Mouse (Mus musculus) lung, postnatal 0 days (tissue): ENCODE results near the gene Dscam. TPM values are rescaled to one million over a fixed set of nuclear protein-coding genes. Genes with fewer than 3 reads are reported as not detected.

Experiments used
- ATAC-seq: fragments of 200-750 bp; cut with Nextera tagmentation; 2 replicates; pipeline ENCODE4 v1.8.0; 2017; ENCODE audit warnings: moderate library complexity
- DNase-seq: peaks from one replicate; pipeline ENCODE4 v3.0.0-alpha.2; 2016; ENCODE audit warnings: low spot score
- H3K27ac ChIP-seq: fragments of 300-500 bp; sonication (generic); 2 replicates; pipeline ENCODE4 v1.5.1; 2014; ENCODE audit warnings: antibody characterized with exemption, mild to moderate bottlenecking, low read length, mixed read lengths
- H3K27me3 ChIP-seq: fragments of 300-500 bp; sonication (generic); replicated peaks from 2 replicates; pipeline ENCODE4 v1.6.1; 2014; ENCODE audit warnings: low read length, mixed read lengths; ENCODE audit not compliant: insufficient read depth
- H3K36me3 ChIP-seq: fragments of 300-500 bp; sonication (generic); 2 replicates; pipeline ENCODE4 v1.6.1; 2014; ENCODE audit warnings: low read length, mixed read lengths; ENCODE audit not compliant: insufficient read depth
- H3K4me1 ChIP-seq: fragments of 300-500 bp; sonication (generic); 2 replicates; pipeline ENCODE4 v1.6.1; 2014; ENCODE audit warnings: antibody characterized with exemption, low read depth, low read length, mixed read lengths; ENCODE audit not compliant: insufficient read depth
- H3K4me2 ChIP-seq: fragments of 300-500 bp; sonication (generic); replicated peaks from 2 replicates; pipeline ENCODE4 v1.6.1; 2014; ENCODE audit warnings: low read depth, mild to moderate bottlenecking, low read length, moderate library complexity, mixed read lengths
- H3K4me3 ChIP-seq: fragments of 300-500 bp; sonication (generic); 2 replicates; pipeline ENCODE4 v1.5.1; 2014; ENCODE audit warnings: low read depth, low read length
- H3K9ac ChIP-seq: fragments of 300-500 bp; sonication (generic); replicated peaks from 2 replicates; pipeline ENCODE4 v1.6.1; 2014; ENCODE audit warnings: low read depth, mild to moderate bottlenecking
- H3K9me3 ChIP-seq: fragments of 300-500 bp; sonication (generic); 2 replicates; pipeline ENCODE4 v1.6.1; 2016; ENCODE audit warnings: low read length, mixed read lengths
- CTCF ChIP-seq: IDR thresholded peaks from 2 replicates; pipeline ENCODE4 v1.5.1; 2016; ENCODE audit warnings: antibody characterized with exemption, mild to moderate bottlenecking
- EP300 ChIP-seq: IDR thresholded peaks from 2 replicates; pipeline ENCODE4 v1.6.1; 2016; ENCODE audit warnings: antibody characterized with exemption, mild to moderate bottlenecking, control low read depth
- WGBS: fragments of 180-500 bp; shearing (Covaris S2); extraction: QIAGEN DNeasy Blood & Tissue Kit; methylation state at CpG from one replicate; pipeline ENCODE4 v1.1.7; 2014; 5-methylcytosine and 5-hydroxymethylcytosine counted together
- polyA plus RNA-seq: library from polyadenylated mRNA; unstranded; fragments of >200 nt; fragmentation: Nextera tagmentation; extraction: Ambion mirVana; gene quantifications from 2 replicates; pipeline ENCODE4 v1.2.1, GENCODE M21; 2015

Dscam gene
- polyA plus RNA-seq, 1 experiment from 2014 or later: not detected

- TF ChIP-seq EP300 (no peak), CTCF (no peak)
- H3K4me3 ChIP-seq: no peak overlapping the region
- no peak overlapping the region for H3K27ac ChIP-seq
- H3K4me2 ChIP-seq: no peak overlapping the region
- whole genome bisulfite sequencing: 53% methylated on average over 11 of the region's 11 CpGs
- no peak for ATAC-seq
- no peaks in the 10 kb centered on the region for H3K27me3 ChIP-seq
- no peak for DNase-seq
- H3K36me3 ChIP-seq: no peaks in the 10 kb centered on the region
- H3K9me3 ChIP-seq: no peaks in the 10 kb centered on the region
- H3K4me1 ChIP-seq: no peaks in the 10 kb centered on the region
- no peak overlapping the region for H3K9ac ChIP-seq
These were observed 224.9 kb downstream of the Dscam start for GRCm38 (mm10) chr16:96945468-96946302.

GRCm38 (mm10) chr16:96943648-96944047, 226.9 kb downstream of the Dscam start:
- ATAC-seq (no peak), DNase-seq (no peak)
- no peak overlapping the region for H3K4me2 ChIP-seq
- no peak overlapping the region for H3K9ac ChIP-seq
- H3K9me3 ChIP-seq: no peaks in the 10 kb centered on the region
- no peaks in the 10 kb centered on the region for H3K27me3 ChIP-seq
- no peak overlapping the region for H3K27ac ChIP-seq
- 74% methylated on average over 2 of the region's 2 CpGs for WGBS
- no peak overlapping the region for H3K4me3 ChIP-seq
- no peaks in the 10 kb centered on the region for H3K36me3 ChIP-seq
- TF ChIP-seq EP300: no peak
- no peak for TF ChIP-seq CTCF
- H3K4me1 ChIP-seq: no peaks in the 10 kb centered on the region

- no peak overlapping the region for H3K9ac ChIP-seq
- no peaks in the 10 kb centered on the region for H3K36me3 ChIP-seq
- no peak overlapping the region for H3K4me3 ChIP-seq
- no peaks in the 10 kb centered on the region for H3K9me3 ChIP-seq
- H3K27ac ChIP-seq: no peak overlapping the region
- H3K4me2 ChIP-seq: no peak overlapping the region
- no peak for TF ChIP-seq CTCF
- no peak for TF ChIP-seq EP300
- 82% methylated on average over 2 of the region's 2 CpGs for WGBS
- DNase-seq (no peak), ATAC-seq (no peak)
- no peaks in the 10 kb centered on the region for H3K4me1 ChIP-seq
- H3K27me3 ChIP-seq: no peaks in the 10 kb centered on the region
These were observed 235.8 kb downstream of the Dscam start for GRCm38 (mm10) chr16:96934795-96935194.

- no peak for DNase-seq
- Histone ChIP-seq H3K9me3 (no peaks in the 10 kb centered on the region), H3K9ac (no peak overlapping the region), H3K27ac (no peak overlapping the region), H3K36me3 (no peaks in the 10 kb centered on the region), H3K4me2 (no peak overlapping the region), H3K4me3 (no peak overlapping the region), H3K27me3 (no peaks in the 10 kb centered on the region), H3K4me1 (no peaks in the 10 kb centered on the region)
- 87% methylated on average over 6 of the region's 6 CpGs for WGBS
- TF ChIP-seq CTCF (no peak), EP300 (no peak)
- ATAC-seq: no peak
These were observed 238.3 kb downstream of the Dscam start for GRCm38 (mm10) chr16:96932211-96932610.

GRCm38 (mm10) chr16:96931771-96932170, 238.8 kb downstream of the Dscam start:
- TF ChIP-seq CTCF (no peak), EP300 (no peak)
- Histone ChIP-seq H3K4me1 (no peaks in the 10 kb centered on the region), H3K4me3 (no peak overlapping the region), H3K36me3 (no peaks in the 10 kb centered on the region), H3K4me2 (no peak overlapping the region), H3K9me3 (no peaks in the 10 kb centered on the region), H3K9ac (no peak overlapping the region), H3K27me3 (no peaks in the 10 kb centered on the region), H3K27ac (no peak overlapping the region)
- DNase-seq (no peak), ATAC-seq (no peak)
- 66% methylated on average over 2 of the region's 2 CpGs for WGBS

GRCm38 (mm10) chr16:96928011-96928410, 242.5 kb downstream of the Dscam start:
- Histone ChIP-seq H3K9me3 (no peaks in the 10 kb centered on the region), H3K36me3 (no peaks in the 10 kb centered on the region), H3K27ac (no peak overlapping the region), H3K4me2 (no peak overlapping the region), H3K4me1 (no peaks in the 10 kb centered on the region), H3K27me3 (no peaks in the 10 kb centered on the region), H3K9ac (no peak overlapping the region), H3K4me3 (no peak overlapping the region)
- DNase-seq: no peak
- no peak for TF ChIP-seq CTCF
- no peak for TF ChIP-seq EP300
- 87% methylated on average over 1 of the region's 1 CpGs for WGBS
- ATAC-seq: no peak
